ENCODE assay signal across 16 mouse cellular contexts in the genomic region with DNA sequence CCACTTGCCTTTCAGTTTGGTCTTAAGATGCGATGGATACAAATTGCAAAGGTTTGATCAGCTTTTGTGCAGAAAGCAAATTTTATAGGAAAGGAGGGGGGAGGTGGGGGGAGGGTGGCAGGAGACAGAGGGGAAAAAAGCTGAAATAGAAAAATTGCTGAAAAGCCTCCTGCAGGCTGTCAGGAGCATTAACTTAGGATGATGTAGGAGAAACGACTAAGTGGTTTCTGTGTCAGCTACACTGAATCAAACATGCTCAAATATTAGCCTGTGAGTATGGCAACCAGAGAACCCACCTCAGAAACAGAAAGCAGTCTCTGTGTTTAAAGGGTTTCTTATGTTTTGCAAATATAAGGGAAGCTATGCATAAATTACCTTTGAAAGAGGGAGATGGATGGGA.
"Had no signal": no experiment of that assay in that cellular context is flagged by ENCODE, and none has a peak within 500 bp of the region (broad histone marks: within the 10 kb centered on the region; RNA-seq: fewer than 3 reads in every experiment).

No protein-coding gene starts in this region.

- H3K27me3 ChIP-seq: liver, embryonic 13.5 days; midbrain, embryonic 13.5 days; stomach, embryonic 15.5 days had no signal

- H3K4me3 ChIP-seq: left cerebral cortex, adult 2 months; liver, embryonic 13.5 days; midbrain, embryonic 13.5 days; stomach, embryonic 15.5 days had no signal

- H3K36me3 ChIP-seq: liver, embryonic 13.5 days; midbrain, embryonic 13.5 days; stomach, embryonic 15.5 days had no signal

- DNase-seq: kidney, adult 18-20 months; kidney, adult 9 months; kidney, postnatal 14 days; kidney, postnatal 4 days; layer of hippocampus, postnatal 36 days; liver, embryonic 13.5 days; lung, adult 2 months; lung, postnatal 14 days; lung, postnatal 4 days; right cerebral cortex, postnatal 25 days; spleen, adult 18-20 months; thymus, postnatal 36 days had no signal

- H3K9me3 ChIP-seq: liver, embryonic 13.5 days; midbrain, embryonic 13.5 days; stomach, embryonic 15.5 days had no signal

- H3K9ac ChIP-seq: liver, embryonic 13.5 days; midbrain, embryonic 13.5 days; stomach, embryonic 15.5 days had no signal

- ATAC-seq: intestine, embryonic 16.5 days; midbrain, embryonic 13.5 days had no signal

- H3K4me1 ChIP-seq: liver, embryonic 13.5 days; stomach, embryonic 15.5 days had no signal

- H3K27ac ChIP-seq: left cerebral cortex, adult 2 months; liver, embryonic 13.5 days; midbrain, embryonic 13.5 days; stomach, embryonic 15.5 days had no signal

- H3K4me2 ChIP-seq: liver, embryonic 13.5 days; midbrain, embryonic 13.5 days; stomach, embryonic 15.5 days had no signal
